Mouse (Mus musculus) liver, embryonic 15.5 days (tissue): ENCODE results near the gene Hnrnpll. TPM values are rescaled to one million over a fixed set of nuclear protein-coding genes. Genes with fewer than 3 reads are reported as not detected.
A peak's percentile ranks its signal among the peaks of the same experiment; 100 is the strongest.

ENCODE experiments used
- ATAC-seq: fragments of 200-750 bp; cut with Nextera tagmentation; 2 replicates; pipeline ENCODE4 v1.8.0; 2017; ENCODE audit warnings: moderate number of reproducible peaks, mild to moderate bottlenecking, moderate library complexity; ENCODE audit not compliant: insufficient read depth
- H3K27ac ChIP-seq: fragments of 300-500 bp; sonication (generic); replicated peaks from 2 replicates; pipeline ENCODE4 v1.5.1; 2015; ENCODE audit warnings: mild to moderate bottlenecking, inconsistent platforms
- H3K27me3 ChIP-seq: fragments of 300-500 bp; sonication (generic); 2 replicates; pipeline ENCODE4 v1.6.1; 2015; ENCODE audit warnings: mild to moderate bottlenecking, inconsistent platforms
- H3K36me3 ChIP-seq: fragments of 300-500 bp; sonication (generic); replicated peaks from 2 replicates; pipeline ENCODE4 v1.6.1; 2015; ENCODE audit warnings: moderate library complexity, mild to moderate bottlenecking, inconsistent platforms
- H3K4me1 ChIP-seq: fragments of 300-500 bp; sonication (generic); replicated peaks from 2 replicates; pipeline ENCODE4 v1.6.1; 2015; ENCODE audit warnings: inconsistent platforms
- H3K4me2 ChIP-seq: fragments of 300-500 bp; sonication (generic); 2 replicates; pipeline ENCODE4 v1.6.1; 2015; ENCODE audit warnings: moderate library complexity, mild to moderate bottlenecking, inconsistent platforms
- H3K4me3 ChIP-seq: fragments of 300-500 bp; sonication (generic); replicated peaks from 2 replicates; pipeline ENCODE4 v1.5.1; 2015; ENCODE audit warnings: mild to moderate bottlenecking, inconsistent platforms
- H3K9ac ChIP-seq: fragments of 300-500 bp; sonication (generic); 2 replicates; pipeline ENCODE4 v1.6.1; 2015; ENCODE audit warnings: moderate library complexity, mild to moderate bottlenecking, inconsistent platforms
- H3K9me3 ChIP-seq: fragments of 300-500 bp; sonication (generic); replicated peaks from 2 replicates; pipeline ENCODE4 v1.6.1; 2016; ENCODE audit warnings: inconsistent platforms
- WGBS: fragments of 180-500 bp; shearing (Covaris S2); methylation state at CpG from one replicate; pipeline ENCODE4 v1.1.7; 2015; ENCODE audit warnings: mixed read lengths; ENCODE audit not compliant: insufficient replicate concordance; 5-methylcytosine and 5-hydroxymethylcytosine counted together
- polyA plus RNA-seq: library from polyadenylated mRNA; unstranded; fragments of >200 nt; fragmentation: Nextera tagmentation; extraction: Ambion mirVana; gene quantifications from 2 replicates; pipeline ENCODE4 v1.2.1, GENCODE M21; 2015

Hnrnpll gene
- polyA plus RNA-seq, 1 experiment from 2014 or later, result 21.8 TPM

GRCm38 (mm10) chr17:79998986-79999385, 63.1 kb downstream of the Hnrnpll start:
- 67% methylated on average over 5 of the region's 5 CpGs for WGBS
- ATAC-seq, result no peak
- no peaks in the 10 kb centered on the region for H3K36me3 ChIP-seq
- H3K9ac ChIP-seq, result no peak overlapping the region
- 0 out of 2 replicates have a peak, but pooled peaks cover 2% of the 10 kb centered on the region for H3K9me3 ChIP-seq
- no peaks in the 10 kb centered on the region for H3K4me1 ChIP-seq
- no peak overlapping the region for H3K4me3 ChIP-seq
- no peak overlapping the region for H3K27ac ChIP-seq
- no peak overlapping the region for H3K4me2 ChIP-seq
- no peaks in the 10 kb centered on the region for H3K27me3 ChIP-seq

- WGBS, result 61% methylated on average over 3 of the region's 3 CpGs
- no peak overlapping the region for H3K27ac ChIP-seq
- no peak overlapping the region for H3K9ac ChIP-seq
- no peak overlapping the region for H3K4me2 ChIP-seq
- no peaks in the 10 kb centered on the region for H3K27me3 ChIP-seq
- H3K36me3 ChIP-seq, result no peaks in the 10 kb centered on the region
- no peak overlapping the region for H3K4me3 ChIP-seq
- no peaks in the 10 kb centered on the region for H3K9me3 ChIP-seq
- ATAC-seq, result no peak
- no peaks in the 10 kb centered on the region for H3K4me1 ChIP-seq
Observed at GRCm38 (mm10) chr17:79995091-79995691, 66.9 kb downstream of the Hnrnpll start.

- no peak for ATAC-seq
- H3K9me3 ChIP-seq, result no peaks in the 10 kb centered on the region
- H3K36me3 ChIP-seq, result no peaks in the 10 kb centered on the region
- no peak overlapping the region for H3K27ac ChIP-seq
- H3K4me3 ChIP-seq, result no peak overlapping the region
- no peaks in the 10 kb centered on the region; the same call in 1 of the 2 replicates for H3K27me3 ChIP-seq
- H3K9ac ChIP-seq, result no peak overlapping the region
- WGBS, result 65% methylated on average over 3 of the region's 3 CpGs
- no peak overlapping the region for H3K4me2 ChIP-seq
- H3K4me1 ChIP-seq, result no peaks in the 10 kb centered on the region
Observed at GRCm38 (mm10) chr17:79992114-79992513, 70.0 kb downstream of the Hnrnpll start.

- H3K27me3 ChIP-seq, result no peaks in the 10 kb centered on the region; the same call in 1 of the 2 replicates
- no peak overlapping the region for H3K27ac ChIP-seq
- H3K36me3 ChIP-seq, result no peaks in the 10 kb centered on the region
- WGBS, result 44% methylated on average over 12 of the region's 12 CpGs
- H3K4me3 ChIP-seq, result no peak overlapping the region
- no peaks in the 10 kb centered on the region for H3K4me1 ChIP-seq
- no peak overlapping the region for H3K9ac ChIP-seq
- no peaks in the 10 kb centered on the region for H3K9me3 ChIP-seq
- no peak overlapping the region for H3K4me2 ChIP-seq
- no peak for ATAC-seq
Observed at GRCm38 (mm10) chr17:79991166-79991958, 70.8 kb downstream of the Hnrnpll start.

- Histone ChIP-seq H3K4me3 (no peak overlapping the region), H3K4me1 (no peaks in the 10 kb centered on the region), H3K9me3 (no peaks in the 10 kb centered on the region), H3K27ac (no peak overlapping the region), H3K27me3 (no peaks in the 10 kb centered on the region; the same call in 1 of the 2 replicates), H3K4me2 (no peak overlapping the region), H3K9ac (no peak overlapping the region), H3K36me3 (no peaks in the 10 kb centered on the region)
- WGBS, result 79% methylated on average over 7 of the region's 7 CpGs
- no peak for ATAC-seq
Observed at GRCm38 (mm10) chr17:79990161-79990560, 72.0 kb downstream of the Hnrnpll start.

GRCm38 (mm10) chr17:79984450-79984849, 77.7 kb downstream of the Hnrnpll start:
- Histone ChIP-seq H3K27ac (no peak overlapping the region), H3K27me3 (no peaks in the 10 kb centered on the region; the same call in 1 of the 2 replicates), H3K4me2 (no peak overlapping the region), H3K36me3 (no peaks in the 10 kb centered on the region), H3K4me3 (no peak overlapping the region), H3K4me1 (peaks cover 9% of the 10 kb centered on the region), H3K9me3 (no peaks in the 10 kb centered on the region), H3K9ac (no peak overlapping the region)
- ATAC-seq, result no peak
- 78% methylated on average over 7 of the region's 7 CpGs for WGBS

- Histone ChIP-seq H3K4me3 (no peak overlapping the region), H3K9me3 (no peaks in the 10 kb centered on the region), H3K4me2 (no peak overlapping the region), H3K4me1 (peaks cover 9% of the 10 kb centered on the region), H3K9ac (no peak overlapping the region), H3K27ac (no peak overlapping the region), H3K36me3 (no peaks in the 10 kb centered on the region), H3K27me3 (no peaks in the 10 kb centered on the region; the same call in 1 of the 2 replicates)
- 60% methylated on average over 8 of the region's 8 CpGs for WGBS
- no peak for ATAC-seq
Observed at GRCm38 (mm10) chr17:79982955-79983529, 79.1 kb downstream of the Hnrnpll start.

GRCm38 (mm10) chr17:79982548-79982947, 79.6 kb downstream of the Hnrnpll start:
- peaks cover 9% of the 10 kb centered on the region for H3K4me1 ChIP-seq
- no peak overlapping the region for H3K4me3 ChIP-seq
- H3K36me3 ChIP-seq, result no peaks in the 10 kb centered on the region
- H3K9ac ChIP-seq, result no peak overlapping the region
- H3K27ac ChIP-seq, result no peak overlapping the region
- 29% methylated on average over 7 of the region's 7 CpGs for WGBS
- no peaks in the 10 kb centered on the region for H3K9me3 ChIP-seq
- no peak for ATAC-seq
- no peak overlapping the region for H3K4me2 ChIP-seq
- no peaks in the 10 kb centered on the region; the same call in 1 of the 2 replicates for H3K27me3 ChIP-seq

- Histone ChIP-seq H3K27me3 (no peaks in the 10 kb centered on the region; the same call in 1 of the 2 replicates), H3K36me3 (no peaks in the 10 kb centered on the region), H3K4me2 (no peak overlapping the region), H3K4me1 (peaks cover 9% of the 10 kb centered on the region), H3K9me3 (no peaks in the 10 kb centered on the region), H3K27ac (no peak overlapping the region), H3K4me3 (no peak overlapping the region), H3K9ac (no peak overlapping the region)
- ATAC-seq, result 0 out of 2 replicates have a peak, but pooled peaks have one; percentile 37
- 41% methylated on average over 12 of the region's 12 CpGs for WGBS
Observed at GRCm38 (mm10) chr17:79981758-79982481, 80.2 kb downstream of the Hnrnpll start.

- Histone ChIP-seq H3K4me2 (no peak overlapping the region), H3K4me3 (no peak overlapping the region), H3K9me3 (no peaks in the 10 kb centered on the region), H3K36me3 (no peaks in the 10 kb centered on the region), H3K4me1 (peaks cover 11% of the 10 kb centered on the region), H3K27me3 (no peaks in the 10 kb centered on the region; the same call in 1 of the 2 replicates), H3K27ac (no peak overlapping the region), H3K9ac (no peak overlapping the region)
- no peak for ATAC-seq
- WGBS, result 66% methylated on average over 6 of the region's 6 CpGs
Observed at GRCm38 (mm10) chr17:79981348-79981747, 80.8 kb downstream of the Hnrnpll start.
